Comparison of ENCODE assay signal across 10 mouse cellular contexts in genomic region chr15:83683051-83683561, GRCm38 (mm10). TPM values are rescaled to one million over a fixed set of nuclear protein-coding genes. Genes with fewer than 3 reads are reported as not detected.
A peak's percentile ranks its signal among the peaks of the same experiment; 100 is the strongest.
DNase-seq lines count a peak whose midpoint lies in the region; ATAC-seq lines count a peak whose summit lies in the region.
"Had no signal": no experiment of that assay in that cellular context is flagged by ENCODE, and none has a peak within 500 bp of the region (broad histone marks: within the 10 kb centered on the region; RNA-seq: fewer than 3 reads in every experiment).

No protein-coding gene starts in this region.

- no peak overlapping the region for H3K4me2 ChIP-seq in hindbrain, embryonic 12.5 days (replicated peaks)
- H3K4me2 ChIP-seq in hindbrain, embryonic 11.5 days (replicated peaks; ENCODE audit: low read depth, low read length) = no peak overlapping the region
- H3K4me2 ChIP-seq in forebrain, embryonic 13.5 days = no peak overlapping the region

- ATAC-seq in hindbrain, embryonic 12.5 days (ENCODE audit: low FRiP score) = no peak
- no peak for ATAC-seq in hindbrain, embryonic 11.5 days (ENCODE audit: low FRiP score)
- no peak for ATAC-seq in forebrain, embryonic 13.5 days

- H3K9ac ChIP-seq in hindbrain, embryonic 12.5 days = no peak overlapping the region
- no peak overlapping the region for H3K9ac ChIP-seq in hindbrain, embryonic 11.5 days (ENCODE audit: low read depth, low read length)
- H3K9ac ChIP-seq in forebrain, embryonic 13.5 days = no peak overlapping the region

- peaks cover 23% of the 10 kb centered on the region for H3K4me1 ChIP-seq in hindbrain, embryonic 12.5 days
- H3K4me1 ChIP-seq in hindbrain, embryonic 11.5 days (replicated peaks; ENCODE audit: control insufficient read depth, insufficient read depth, low read length) = peaks cover 16% of the 10 kb centered on the region
- peaks cover 83% of the 10 kb centered on the region for H3K4me1 ChIP-seq in limb, embryonic 10.5 days
- H3K4me1 ChIP-seq in forebrain, embryonic 13.5 days = peaks cover 13% of the 10 kb centered on the region

- H3K27ac ChIP-seq in hindbrain, embryonic 12.5 days = peak overlapping the region; percentile 30; the same call in 1 of the 2 replicates
- no peak overlapping the region for H3K27ac ChIP-seq in hindbrain, embryonic 11.5 days (ENCODE audit: low read depth, low read length)
- peak overlapping the region; percentile 90 for H3K27ac ChIP-seq in limb, embryonic 10.5 days
- H3K27ac ChIP-seq in forebrain, embryonic 13.5 days = no peak overlapping the region

- H3K36me3 ChIP-seq in hindbrain, embryonic 12.5 days = no peaks in the 10 kb centered on the region
- no peaks in the 10 kb centered on the region for H3K36me3 ChIP-seq in hindbrain, embryonic 11.5 days (ENCODE audit: control insufficient read depth, insufficient read depth, low read length)
- H3K36me3 ChIP-seq in limb, embryonic 10.5 days = peaks cover 38% of the 10 kb centered on the region
- no peaks in the 10 kb centered on the region for H3K36me3 ChIP-seq in forebrain, embryonic 13.5 days (ENCODE audit: poor library complexity, severe bottlenecking)

- no peak for DNase-seq in hindbrain, embryonic 11.5 days (ENCODE audit: low spot score)
- DNase-seq in embryo, embryonic 10.5 days (ENCODE audit: low spot score) = peak; percentile 72
- DNase-seq in limb, embryonic 10.5 days (ENCODE audit: low spot score) = peak; percentile 77
- DNase-seq in lung, postnatal 25 days (ENCODE audit: low spot score) = peak; percentile 47
- no peak for DNase-seq in natural killer cell, adult 2 months (ENCODE audit: low spot score in 2 of 2)
- DNase-seq in left cerebral cortex, adult 9 months (ENCODE audit: low spot score in 2 of 2) = no peak
- DNase-seq: cerebellum, postnatal 36 days; kidney, adult 2 months had no signal

- H3K9me3 ChIP-seq in hindbrain, embryonic 12.5 days (replicated peaks) = no peaks in the 10 kb centered on the region
- H3K9me3 ChIP-seq in hindbrain, embryonic 11.5 days (ENCODE audit: control insufficient read depth, low read length) = no peaks in the 10 kb centered on the region
- no peaks in the 10 kb centered on the region for H3K9me3 ChIP-seq in limb, embryonic 10.5 days (replicated peaks)
- H3K9me3 ChIP-seq in forebrain, embryonic 13.5 days (replicated peaks) = no peaks in the 10 kb centered on the region

- 55% methylated on average over 15 of the region's 15 CpGs for WGBS in hindbrain, embryonic 12.5 days
- WGBS in hindbrain, embryonic 11.5 days = 48% methylated on average over 15 of the region's 15 CpGs
- 19% methylated on average over 15 of the region's 15 CpGs for WGBS in limb, embryonic 10.5 days
- WGBS in forebrain, embryonic 13.5 days = 69% methylated on average over 15 of the region's 15 CpGs

- H3K27me3 ChIP-seq in hindbrain, embryonic 12.5 days = peaks cover 12% of the 10 kb centered on the region; the same call in 1 of the 2 replicates
- no peaks in the 10 kb centered on the region for H3K27me3 ChIP-seq in hindbrain, embryonic 11.5 days (ENCODE audit: control insufficient read depth, insufficient read depth, low read length)
- H3K27me3 ChIP-seq in limb, embryonic 10.5 days (ENCODE audit: low read depth, poor library complexity, severe bottlenecking) = no peaks in the 10 kb centered on the region; the same call in 1 of the 2 replicates
- H3K27me3 ChIP-seq in forebrain, embryonic 13.5 days = peaks cover 16% of the 10 kb centered on the region; the same call in 1 of the 2 replicates

- H3K4me3 ChIP-seq in hindbrain, embryonic 12.5 days = no peak overlapping the region
- no peak overlapping the region for H3K4me3 ChIP-seq in hindbrain, embryonic 11.5 days (ENCODE audit: low read depth, low read length)
- no peak overlapping the region for H3K4me3 ChIP-seq in limb, embryonic 10.5 days
- no peak overlapping the region for H3K4me3 ChIP-seq in forebrain, embryonic 13.5 days

RNA-seq across cellular contexts. Expression of gene Scube1, which starts 41.7 kb away (rescaled TPM):
- 32.4 and 33.2 TPM in 2 replicates for polyA plus RNA-seq in hindbrain, embryonic 12.5 days (2016; fragmentation: Nextera tagmentation; extraction: Ambion mirVana)
- polyA plus RNA-seq in hindbrain, embryonic 11.5 days (2014; fragmentation: Nextera tagmentation; extraction: Ambion mirVana) = 30.7 and 32.8 TPM in 2 replicates
- polyA plus RNA-seq in limb, embryonic 10.5 days (2016; fragmentation: Nextera tagmentation; extraction: Ambion mirVana) = 124 TPM in 2 replicates
- 10.7 and 13.0 TPM in 2 replicates for polyA plus RNA-seq in forebrain, embryonic 13.5 days (2015; fragmentation: Nextera tagmentation; extraction: Ambion mirVana)

Comparison
In these comparisons a context has a peak if more than half of its experiments do, and no peak if none do; other contexts are left out.
1. H3K27ac ChIP-seq: peak in hindbrain, embryonic 12.5 days (single experiment) and limb, embryonic 10.5 days (single experiment); none in hindbrain, embryonic 11.5 days (single experiment) and forebrain, embryonic 13.5 days (single experiment).
2. DNase-seq: peak in embryo, embryonic 10.5 days (single experiment), limb, embryonic 10.5 days (single experiment) and lung, postnatal 25 days (single experiment); none in hindbrain, embryonic 11.5 days (single experiment), natural killer cell, adult 2 months (0 of 2) and left cerebral cortex, adult 9 months (0 of 2).